Mouse (Mus musculus) testis, adult 2 months (tissue): ENCODE measurements at regions not wholly inside any gene's neighbourhood (a gene's known extent, or its start where the extent isn't known, plus 50 kb on each side); places are given as distances from the start of the nearest gene placed in this dataset.

ENCODE experiments used
- CTCF ChIP-seq: fragments of 200-500 bp; IDR thresholded peaks from 2 replicates; pipeline ENCODE4 v1.5.1; 2012; ENCODE audit warnings: low read depth, mild to moderate bottlenecking, inconsistent platforms, low read length, moderate library complexity; ENCODE audit not compliant: control insufficient read depth, insufficient read depth, insufficient replicate concordance
- POLR2A ChIP-seq: fragments of 200-500 bp; IDR thresholded peaks from 2 replicates; pipeline ENCODE4 v1.6.1; 2012; ENCODE audit warnings: low read depth, mild to moderate bottlenecking, inconsistent platforms, low read length, moderate library complexity; ENCODE audit not compliant: control insufficient read depth

- TF ChIP-seq POLR2A (no peak), CTCF (no peak)
Measured at GRCm38 (mm10) chr10:84056323-84057169, 333.9 kb downstream of the 1500009L16Rik start.
